Mouse (Mus musculus): ENCODE results near the gene Gm45783.
"Not testable (repeated sequence)": the region's sequence is repeated elsewhere in the genome, so short reads cannot be mapped to it uniquely, and the experiment has no call there.

Gm45783 gene

GRCm38 (mm10) chr7:7374431-7374830, at the start of gene Gm45783:
TSS of gene Gm45783 (minus strand) at chr7:7374573.
- CTCF ChIA-PET, result not testable (repeated sequence)

- CTCF ChIA-PET, result not testable (repeated sequence)
Measured at GRCm38 (mm10) chr7:7399603-7400002, 25.2 kb upstream of the Gm45783 start, which contains the start of gene Vmn2r31. TSS of gene Vmn2r31 (minus strand) at chr7:7399703.

- CTCF ChIA-PET, result not testable (repeated sequence)
Measured at GRCm38 (mm10) chr7:7337509-7337908, 36.9 kb downstream of the Gm45783 start, which contains the start of gene Vmn2r30. TSS of gene Vmn2r30 (minus strand) at chr7:7337609.

- CTCF ChIA-PET, result no interaction called here
Measured at GRCm38 (mm10) chr7:7295595-7295994, 78.8 kb downstream of the Gm45783 start.
